In genomic region chr9:21600186-21600585, GRCm38 (mm10) we compare ENCODE assay signal across 14 mouse cellular contexts.
"Had no signal": no experiment of that assay in that cellular context is flagged by ENCODE, and none has a peak within 500 bp of the region (broad histone marks: within the 10 kb centered on the region; RNA-seq: fewer than 3 reads in every experiment).

No protein-coding gene starts in this region.

- H3K27ac ChIP-seq: kidney, postnatal 0 days; limb, embryonic 12.5 days; limb, embryonic 15.5 days; macrophage had no signal

- ATAC-seq: intestine, embryonic 16.5 days had no signal

- H3K9ac ChIP-seq: limb, embryonic 12.5 days; limb, embryonic 15.5 days had no signal

- DNase-seq: kidney, adult 18-20 months; kidney, postnatal 25 days; left cerebral cortex, postnatal 4 days; lung, adult 2 months; midbrain, embryonic 14.5 days; thymus, adult 18-20 months; thymus, postnatal 36 days had no signal

- H3K27me3 ChIP-seq: limb, embryonic 12.5 days; limb, embryonic 15.5 days; megakaryocyte, embryonic 14.5 days had no signal

- H3K4me2 ChIP-seq: limb, embryonic 12.5 days; limb, embryonic 15.5 days; midbrain, embryonic 11.5 days had no signal

- H3K4me3 ChIP-seq: limb, embryonic 12.5 days; limb, embryonic 15.5 days; megakaryocyte, embryonic 14.5 days had no signal

- H3K9me3 ChIP-seq: limb, embryonic 12.5 days; limb, embryonic 15.5 days; megakaryocyte, embryonic 14.5 days had no signal

- H3K4me1 ChIP-seq: limb, embryonic 12.5 days; limb, embryonic 15.5 days had no signal
